Mouse (Mus musculus) splenic B cell, adult 2 months (primary cell): Measurements from ENCODE around the gene Osbpl9.

Experiments
- DNase-seq: peaks from one replicate; pipeline ENCODE4 v3.0.0-alpha.2; 2011; ENCODE audit warnings: low read depth, low spot score
- H3K27me3 ChIP-seq: 2 replicates; pipeline ENCODE4 v1.6.1; 2012; ENCODE audit warnings: mild to moderate bottlenecking, low read length, moderate library complexity, mixed read lengths; ENCODE audit not compliant: control insufficient read depth, poor library complexity, insufficient read depth, severe bottlenecking
- H3K36me3 ChIP-seq: 2 replicates; pipeline ENCODE4 v1.6.1; 2012; ENCODE audit warnings: mild to moderate bottlenecking, low read length, moderate library complexity, mixed read lengths; ENCODE audit not compliant: control insufficient read depth, poor library complexity, insufficient read depth, severe bottlenecking

Gene Osbpl9

GRCm38 (mm10) chr4:109042739-109043138 is 159.3 kb downstream of the Osbpl9 start:
- Histone ChIP-seq H3K27me3 (no peaks in the 10 kb centered on the region), H3K36me3 (peaks cover 22% of the 10 kb centered on the region; the same call in 1 of the 2 replicates)
- DNase-seq, result no peak

GRCm38 (mm10) chr4:109036327-109036726 is 165.7 kb downstream of the Osbpl9 start:
- peak; percentile 75 for DNase-seq
- H3K27me3 ChIP-seq, result no peaks in the 10 kb centered on the region
- peaks cover 15% of the 10 kb centered on the region for H3K36me3 ChIP-seq

GRCm38 (mm10) chr4:109030266-109030665 is 171.8 kb downstream of the Osbpl9 start:
- no peak for DNase-seq
- H3K27me3 ChIP-seq, result no peaks in the 10 kb centered on the region

GRCm38 (mm10) chr4:109029857-109030256 is 172.2 kb downstream of the Osbpl9 start:
- Histone ChIP-seq H3K36me3 (peaks cover 13% of the 10 kb centered on the region), H3K27me3 (no peaks in the 10 kb centered on the region)
- no peak for DNase-seq

More at GRCm38 (mm10) chr4:109030266-109030665, 171.8 kb downstream of the Osbpl9 start:
- peaks cover 13% of the 10 kb centered on the region for H3K36me3 ChIP-seq

GRCm38 (mm10) chr4:109026543-109026942 is 175.5 kb downstream of the Osbpl9 start:
- H3K36me3 ChIP-seq, result peaks cover 9% of the 10 kb centered on the region
- H3K27me3 ChIP-seq, result no peaks in the 10 kb centered on the region
- DNase-seq, result no peak

GRCm38 (mm10) chr4:109025061-109025460 is 177.0 kb downstream of the Osbpl9 start:
- H3K36me3 ChIP-seq, result peaks cover 7% of the 10 kb centered on the region; the same call in 1 of the 2 replicates
- DNase-seq, result no peak
- H3K27me3 ChIP-seq, result no peaks in the 10 kb centered on the region

- Histone ChIP-seq H3K36me3 (peaks cover 5% of the 10 kb centered on the region), H3K27me3 (no peaks in the 10 kb centered on the region)
- DNase-seq, result no peak
Measured at GRCm38 (mm10) chr4:109021976-109022375, 180.1 kb downstream of the Osbpl9 start.

- Histone ChIP-seq H3K36me3 (peaks cover 5% of the 10 kb centered on the region; the same call in 1 of the 2 replicates), H3K27me3 (no peaks in the 10 kb centered on the region)
- no peak for DNase-seq
Measured at GRCm38 (mm10) chr4:109019301-109019700, 182.8 kb downstream of the Osbpl9 start.

GRCm38 (mm10) chr4:109017441-109017840 is 184.6 kb downstream of the Osbpl9 start:
- H3K27me3 ChIP-seq, result no peaks in the 10 kb centered on the region
- peaks cover 5% of the 10 kb centered on the region; the same call in 1 of the 2 replicates for H3K36me3 ChIP-seq
- no peak for DNase-seq

GRCm38 (mm10) chr4:109014091-109014490 is 188.0 kb downstream of the Osbpl9 start:
- H3K36me3 ChIP-seq, result peaks cover 3% of the 10 kb centered on the region; the same call in 1 of the 2 replicates
- DNase-seq, result no peak
- H3K27me3 ChIP-seq, result no peaks in the 10 kb centered on the region
